ENCODE assay signal across 14 mouse cellular contexts in the genomic region with DNA sequence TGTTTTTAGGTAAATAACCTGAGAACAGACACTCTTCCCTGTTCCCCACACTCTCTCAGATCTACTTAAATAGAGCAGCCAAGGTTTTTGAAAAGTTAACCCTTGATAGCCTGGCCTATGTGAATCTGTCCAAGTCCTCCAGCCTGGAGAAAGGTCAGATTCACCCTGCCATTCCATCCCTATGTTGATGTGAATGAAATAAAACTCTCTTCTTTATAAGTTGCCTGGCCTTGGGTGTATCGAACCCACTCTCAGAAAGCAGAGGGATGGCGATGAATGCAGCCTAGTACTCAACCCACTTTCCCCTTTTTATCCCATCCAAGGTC. TPM values are rescaled to one million over a fixed set of nuclear protein-coding genes. Genes with fewer than 3 reads are reported as not detected.
A peak's percentile ranks its signal among the peaks of the same experiment; 100 is the strongest.
DNase-seq lines count a peak whose midpoint lies in the region; ATAC-seq and TF ChIP-seq lines count a peak whose summit lies in the region.
"Had no signal": no experiment of that assay in that cellular context is flagged by ENCODE, and none has a peak within 500 bp of the region (broad histone marks: within the 10 kb centered on the region; RNA-seq: fewer than 3 reads in every experiment).

No protein-coding gene starts in this region.

- H3K9me3 ChIP-seq in heart, embryonic 11.5 days (replicated peaks; ENCODE audit: control insufficient read depth, low read length): no peaks in the 10 kb centered on the region
- H3K9me3 ChIP-seq in lung, postnatal 0 days (ENCODE audit: low read length): no peaks in the 10 kb centered on the region
- H3K9me3 ChIP-seq in embryonic facial prominence, embryonic 13.5 days: no peaks in the 10 kb centered on the region
- H3K9me3 ChIP-seq in limb, embryonic 13.5 days: no peaks in the 10 kb centered on the region
- H3K9me3 ChIP-seq: forebrain, embryonic 13.5 days; liver, embryonic 15.5 days; megakaryocyte, embryonic 14.5 days had no signal

- no peak for DNase-seq in heart, adult 9 months (ENCODE audit: low spot score in 2 of 2)
- peak; percentile 85 for DNase-seq in lung, postnatal 0 days (ENCODE audit: low spot score)
- no peak for DNase-seq in lung, postnatal 10 days
- DNase-seq in frontal cortex, postnatal 10 days (ENCODE audit: low spot score in 2 of 2): no peak
- DNase-seq: kidney, adult 8-10 months; kidney, postnatal 36 days; thymus, postnatal 4 days had no signal

- H3K9ac ChIP-seq in heart, embryonic 11.5 days (ENCODE audit: low read depth, low read length): no peak overlapping the region
- H3K9ac ChIP-seq in lung, postnatal 0 days (replicated peaks; ENCODE audit: low read depth): no peak overlapping the region
- H3K9ac ChIP-seq in embryonic facial prominence, embryonic 13.5 days: no peak overlapping the region
- no peak overlapping the region for H3K9ac ChIP-seq in limb, embryonic 13.5 days
- H3K9ac ChIP-seq: forebrain, embryonic 13.5 days; liver, embryonic 15.5 days had no signal

- H3K4me3 ChIP-seq in heart, embryonic 11.5 days (ENCODE audit: low read depth, low read length): no peak overlapping the region
- H3K4me3 ChIP-seq in lung, postnatal 0 days (ENCODE audit: low read depth, low read length): no peak overlapping the region
- no peak overlapping the region for H3K4me3 ChIP-seq in embryonic facial prominence, embryonic 13.5 days
- no peak overlapping the region for H3K4me3 ChIP-seq in limb, embryonic 13.5 days
- H3K4me3 ChIP-seq: forebrain, embryonic 13.5 days; liver, embryonic 15.5 days had no signal

- ATAC-seq in heart, embryonic 11.5 days (replicated peaks; ENCODE audit: insufficient number of reproducible peaks, low FRiP score, low TSS enrichment): no peak
- ATAC-seq in lung, postnatal 0 days: no peak
- ATAC-seq in embryonic facial prominence, embryonic 13.5 days (ENCODE audit: insufficient number of reproducible peaks, insufficient read depth, low FRiP score, low TSS enrichment, low read depth): no peak
- ATAC-seq in limb, embryonic 13.5 days (ENCODE audit: low FRiP score, low read depth): no peak
- ATAC-seq: hindbrain, embryonic 16.5 days had no signal

- no peaks in the 10 kb centered on the region for H3K36me3 ChIP-seq in heart, embryonic 11.5 days (ENCODE audit: control insufficient read depth, insufficient read depth, low read length)
- no peaks in the 10 kb centered on the region for H3K36me3 ChIP-seq in lung, postnatal 0 days (ENCODE audit: insufficient read depth, low read length)
- H3K36me3 ChIP-seq in embryonic facial prominence, embryonic 13.5 days: no peaks in the 10 kb centered on the region
- H3K36me3 ChIP-seq in limb, embryonic 13.5 days: no peaks in the 10 kb centered on the region
- H3K36me3 ChIP-seq: liver, embryonic 15.5 days had no signal

- H3K27me3 ChIP-seq in heart, embryonic 11.5 days (ENCODE audit: control insufficient read depth, insufficient read depth, low read length): no peaks in the 10 kb centered on the region
- H3K27me3 ChIP-seq in lung, postnatal 0 days (replicated peaks; ENCODE audit: insufficient read depth, low read length): no peaks in the 10 kb centered on the region
- no peaks in the 10 kb centered on the region for H3K27me3 ChIP-seq in embryonic facial prominence, embryonic 13.5 days
- H3K27me3 ChIP-seq in limb, embryonic 13.5 days: no peaks in the 10 kb centered on the region
- H3K27me3 ChIP-seq: forebrain, embryonic 13.5 days; liver, embryonic 15.5 days had no signal

- H3K4me1 ChIP-seq in heart, embryonic 11.5 days (ENCODE audit: control insufficient read depth, insufficient read depth, low read length): 0 out of 2 replicates have a peak, but pooled peaks cover 3% of the 10 kb centered on the region
- no peaks in the 10 kb centered on the region; the same call in 1 of the 2 replicates for H3K4me1 ChIP-seq in lung, postnatal 0 days (ENCODE audit: insufficient read depth, low read depth, low read length)
- H3K4me1 ChIP-seq in embryonic facial prominence, embryonic 13.5 days: peaks cover 42% of the 10 kb centered on the region
- peaks cover 45% of the 10 kb centered on the region for H3K4me1 ChIP-seq in limb, embryonic 13.5 days
- H3K4me1 ChIP-seq: liver, embryonic 15.5 days had no signal

- no peak overlapping the region for H3K27ac ChIP-seq in heart, embryonic 11.5 days (ENCODE audit: low read depth, low read length)
- peak overlapping the region; percentile 51; the same call in 1 of the 2 replicates for H3K27ac ChIP-seq in lung, postnatal 0 days (ENCODE audit: low read length)
- H3K27ac ChIP-seq in embryonic facial prominence, embryonic 13.5 days: peak overlapping the region; percentile 74
- peak overlapping the region; percentile 35; the same call in 1 of the 2 replicates for H3K27ac ChIP-seq in limb, embryonic 13.5 days
- H3K27ac ChIP-seq: forebrain, embryonic 13.5 days; liver, embryonic 15.5 days had no signal

- no peak for TF ChIP-seq CTCF in lung, postnatal 0 days (IDR thresholded peaks at IDR 0.05)

- WGBS in heart, embryonic 11.5 days (ENCODE audit: insufficient replicate concordance): 86% methylated on average over 2 of the region's 2 CpGs
- WGBS in lung, postnatal 0 days: 79% methylated on average over 2 of the region's 2 CpGs
- 96% methylated on average over 2 of the region's 2 CpGs for WGBS in embryonic facial prominence, embryonic 13.5 days
- WGBS in limb, embryonic 13.5 days: 97% methylated on average over 2 of the region's 2 CpGs

- peak; percentile 94 for TF ChIP-seq EP300 in lung, postnatal 0 days (IDR thresholded peaks at IDR 0.05)

- peak overlapping the region; percentile 54; the same call in 1 of the 2 replicates for H3K4me2 ChIP-seq in heart, embryonic 11.5 days
- H3K4me2 ChIP-seq in lung, postnatal 0 days (replicated peaks; ENCODE audit: low read depth, low read length): no peak overlapping the region
- H3K4me2 ChIP-seq in embryonic facial prominence, embryonic 13.5 days: peak overlapping the region; percentile 45; the same call in 1 of the 2 replicates
- H3K4me2 ChIP-seq in limb, embryonic 13.5 days (replicated peaks): peak overlapping the region; percentile 34
- H3K4me2 ChIP-seq: liver, embryonic 15.5 days had no signal

RNA-seq across cellular contexts. Expression of a gene that starts 32.7 kb away (rescaled TPM):
- polyA plus RNA-seq in heart, embryonic 11.5 days (2014; fragmentation: Nextera tagmentation; extraction: Ambion mirVana): 2.0 and 2.9 TPM in 2 replicates
- 45.0 and 64.3 TPM in 2 replicates for polyA plus RNA-seq in lung, postnatal 0 days (2015; fragmentation: Nextera tagmentation; extraction: Ambion mirVana)
- polyA plus RNA-seq in embryonic facial prominence, embryonic 13.5 days (2015; fragmentation: Nextera tagmentation; extraction: Ambion mirVana): 30.3 and 35.0 TPM in 2 replicates
- polyA plus RNA-seq in limb, embryonic 13.5 days (2015; fragmentation: Nextera tagmentation; extraction: Ambion mirVana): 19.6 and 21.1 TPM in 2 replicates
